Mouse (Mus musculus) intestine, postnatal 0 days (tissue): ENCODE results near the gene Gm15091. TPM values are rescaled to one million over a fixed set of nuclear protein-coding genes. Genes with fewer than 3 reads are reported as not detected.
"Not testable (repeated sequence)": the region's sequence is repeated elsewhere in the genome, so short reads cannot be mapped to it uniquely, and the experiment has no call there.

ENCODE experiments used
- ATAC-seq: fragments of 200-750 bp; cut with Nextera tagmentation; 2 replicates; pipeline ENCODE4 v1.8.0; 2017; ENCODE audit warnings: mild to moderate bottlenecking, moderate TSS enrichment, moderate library complexity
- H3K27ac ChIP-seq: fragments of 300-500 bp; sonication (generic); 2 replicates; pipeline ENCODE4 v1.5.1; 2014; ENCODE audit warnings: mild to moderate bottlenecking, low read depth, low read length, moderate library complexity
- H3K27me3 ChIP-seq: fragments of 300-500 bp; sonication (generic); replicated peaks from 2 replicates; pipeline ENCODE4 v1.6.1; 2014; ENCODE audit warnings: low read length, mixed read lengths; ENCODE audit not compliant: control insufficient read depth, insufficient read depth
- H3K36me3 ChIP-seq: fragments of 300-500 bp; sonication (generic); 2 replicates; pipeline ENCODE4 v1.6.1; 2014; ENCODE audit warnings: mild to moderate bottlenecking, moderate library complexity; ENCODE audit not compliant: control insufficient read depth, insufficient read depth
- H3K4me1 ChIP-seq: fragments of 300-500 bp; sonication (generic); replicated peaks from 2 replicates; pipeline ENCODE4 v1.6.1; 2014; ENCODE audit warnings: antibody characterized with exemption, low read length, mixed read lengths; ENCODE audit not compliant: control insufficient read depth, insufficient read depth
- H3K4me2 ChIP-seq: fragments of 300-500 bp; sonication (generic); replicated peaks from 2 replicates; pipeline ENCODE4 v1.6.1; 2014; ENCODE audit warnings: low read depth, mild to moderate bottlenecking, moderate library complexity
- H3K4me3 ChIP-seq: fragments of 300-500 bp; sonication (generic); 2 replicates; pipeline ENCODE4 v1.5.1; 2014; ENCODE audit warnings: low read depth, low read length
- H3K9ac ChIP-seq: fragments of 300-500 bp; sonication (generic); 2 replicates; pipeline ENCODE4 v1.6.1; 2014; ENCODE audit warnings: mild to moderate bottlenecking, low read depth, low read length
- H3K9me3 ChIP-seq: fragments of 300-500 bp; sonication (generic); 2 replicates; pipeline ENCODE4 v1.6.1; 2016; ENCODE audit warnings: mixed run types; ENCODE audit not compliant: control insufficient read depth
- whole genome bisulfite sequencing: fragments of 180-500 bp; shearing (Covaris S2); extraction: QIAGEN DNeasy Blood & Tissue Kit; methylation state at CpG from one replicate; pipeline ENCODE4 v1.1.7; 2014; 5-methylcytosine and 5-hydroxymethylcytosine counted together
- polyA plus RNA-seq: library from polyadenylated mRNA; unstranded; fragments of >200 nt; fragmentation: Nextera tagmentation; extraction: Ambion mirVana; gene quantifications from 2 replicates; pipeline ENCODE4 v1.2.1, GENCODE M21; 2015

The Gm15091 gene
- not detected in 2 replicates for polyA plus RNA-seq

DNA sequence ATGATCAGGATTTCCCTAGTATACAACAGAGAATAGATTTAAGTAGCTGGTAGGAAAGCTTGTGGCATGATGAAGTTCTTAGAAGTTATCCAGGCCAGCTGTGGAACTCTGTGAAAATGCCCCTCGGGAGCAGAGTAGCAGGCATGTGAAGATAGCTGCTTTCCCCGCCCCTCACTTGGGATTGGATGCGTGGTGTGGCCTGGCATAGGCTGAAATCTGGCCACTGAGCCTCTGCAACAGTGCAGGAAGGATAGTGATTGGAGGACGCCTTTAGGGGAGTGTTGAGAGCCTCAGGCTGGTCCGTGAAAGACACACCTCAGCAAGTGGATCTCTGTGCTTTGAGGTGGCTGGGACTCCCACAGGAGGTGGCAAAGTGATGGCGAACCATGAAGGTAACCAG, at the start of gene Gm15091:
Gene Gm15091, plus strand, starts transcription at position 301 of the 400 bp plus-strand sequence.
- ATAC-seq, H3K27ac ChIP-seq, H3K4me2 ChIP-seq, H3K27me3 ChIP-seq, H3K9me3 ChIP-seq, H3K4me1 ChIP-seq, H3K9ac ChIP-seq, H3K36me3 ChIP-seq, H3K4me3 ChIP-seq: not testable (repeated sequence)
- WGBS = 68% methylated on average over 5 of the region's 6 CpGs

Other genes starting within 250 kb of the Gm15091 start
- gene Gm15097, start 157.2 kb upstream of the Gm15091 start, polyA plus RNA-seq = not detected in 2 replicates